Mouse (Mus musculus) E14TG2a.4 (cell line): Measurements from ENCODE around the gene Ugt1a9.

Source experiments
- CTCF ChIP-seq: conservative IDR thresholded peaks from 2 replicates; pipeline ENCODE4 v1.5.1; 2014; ENCODE audit warnings: low read length
- NANOG ChIP-seq: IDR thresholded peaks from 2 replicates; pipeline ENCODE4 v1.6.1; 2014; ENCODE audit warnings: borderline replicate concordance, low read length, mixed read lengths
- POU5F1 ChIP-seq: IDR thresholded peaks from 2 replicates; pipeline ENCODE4 v1.6.1; 2014; ENCODE audit warnings: low read length, borderline replicate concordance

GRCm38 (mm10) chr1:88086125-88086524 is 15.5 kb downstream of the Ugt1a9 start:
- TF ChIP-seq CTCF (no peak), POU5F1 (no peak), NANOG (no peak)
